Mouse (Mus musculus) embryonic facial prominence, embryonic 10.5 days (tissue): ENCODE measurements around the gene Dab1. TPM values are rescaled to one million over a fixed set of nuclear protein-coding genes. Genes with fewer than 3 reads are reported as not detected.
A peak's percentile ranks its signal among the peaks of the same experiment; 100 is the strongest.

Source experiments
- DNase-seq: peaks from one replicate; pipeline ENCODE4 v3.0.0-alpha.2; 2017; ENCODE audit warnings: low spot score
- H3K27ac ChIP-seq: fragments of 300-500 bp; sonication (generic); replicated peaks from 2 replicates; pipeline ENCODE4 v1.5.1; 2016; ENCODE audit warnings: mild to moderate bottlenecking
- H3K27me3 ChIP-seq: fragments of 300-500 bp; sonication (generic); replicated peaks from 2 replicates; pipeline ENCODE4 v1.6.1; 2016; ENCODE audit warnings: low read depth, mild to moderate bottlenecking; ENCODE audit not compliant: poor library complexity, severe bottlenecking
- H3K36me3 ChIP-seq: fragments of 300-500 bp; sonication (generic); replicated peaks from 2 replicates; pipeline ENCODE4 v1.6.1; 2016; ENCODE audit warnings: mild to moderate bottlenecking, moderate library complexity
- H3K4me1 ChIP-seq: fragments of 300-500 bp; sonication (generic); 2 replicates; pipeline ENCODE4 v1.6.1; 2016
- H3K4me3 ChIP-seq: fragments of 300-500 bp; sonication (generic); 2 replicates; pipeline ENCODE4 v1.5.1; 2016; ENCODE audit warnings: mild to moderate bottlenecking, moderate library complexity
- H3K9me3 ChIP-seq: fragments of 300-500 bp; sonication (generic); 2 replicates; pipeline ENCODE4 v1.6.1; 2016; ENCODE audit warnings: mild to moderate bottlenecking
- WGBS: fragments of 180-500 bp; shearing (Covaris S2); methylation state at CpG from one replicate; pipeline ENCODE4 v1.1.7; 2016; 5-methylcytosine and 5-hydroxymethylcytosine counted together
- polyA plus RNA-seq: library from polyadenylated mRNA; unstranded; fragments of >200 nt; fragmentation: Nextera tagmentation; extraction: Ambion mirVana; gene quantifications from 2 replicates; pipeline ENCODE4 v1.2.1, GENCODE M21; 2016

Gene Dab1
- polyA plus RNA-seq, 1 experiment from 2014 or later: 15.6 TPM

- Histone ChIP-seq H3K9me3 (no peaks in the 10 kb centered on the region), H3K27me3 (no peaks in the 10 kb centered on the region), H3K27ac (no peak overlapping the region), H3K4me1 (peaks cover 9% of the 10 kb centered on the region; the same call in 1 of the 2 replicates), H3K4me3 (no peak overlapping the region), H3K36me3 (no peaks in the 10 kb centered on the region)
- no peak for DNase-seq
- WGBS: 84% methylated on average over 5 of the region's 5 CpGs
These were observed 927.9 kb downstream of the Dab1 start for GRCm38 (mm10) chr4:104547091-104547490.

GRCm38 (mm10) chr4:104548287-104548686 lies 929.1 kb downstream of the Dab1 start:
- H3K27ac ChIP-seq: no peak overlapping the region
- H3K27me3 ChIP-seq: no peaks in the 10 kb centered on the region
- no peaks in the 10 kb centered on the region for H3K36me3 ChIP-seq
- H3K4me3 ChIP-seq: no peak overlapping the region
- peaks cover 10% of the 10 kb centered on the region; the same call in 1 of the 2 replicates for H3K4me1 ChIP-seq
- H3K9me3 ChIP-seq: no peaks in the 10 kb centered on the region
- WGBS: 88% methylated on average over 1 of the region's 1 CpGs
- no peak for DNase-seq

GRCm38 (mm10) chr4:104550581-104551205 lies 931.5 kb downstream of the Dab1 start:
- Histone ChIP-seq H3K9me3 (no peaks in the 10 kb centered on the region), H3K4me1 (peaks cover 21% of the 10 kb centered on the region), H3K27me3 (no peaks in the 10 kb centered on the region), H3K27ac (no peak overlapping the region), H3K4me3 (no peak overlapping the region), H3K36me3 (no peaks in the 10 kb centered on the region)
- WGBS: 62% methylated on average over 4 of the region's 4 CpGs
- no peak for DNase-seq

- Histone ChIP-seq H3K27ac (no peak overlapping the region), H3K9me3 (no peaks in the 10 kb centered on the region), H3K27me3 (no peaks in the 10 kb centered on the region), H3K4me3 (no peak overlapping the region), H3K36me3 (no peaks in the 10 kb centered on the region), H3K4me1 (peaks cover 29% of the 10 kb centered on the region)
- 91% methylated on average over 17 of the region's 17 CpGs for WGBS
- DNase-seq: no peak
These were observed 932.4 kb downstream of the Dab1 start for GRCm38 (mm10) chr4:104551390-104552070.

- H3K27ac ChIP-seq: no peak overlapping the region
These were observed 936.2 kb downstream of the Dab1 start for GRCm38 (mm10) chr4:104555408-104555807.

GRCm38 (mm10) chr4:104563512-104563911 lies 944.4 kb downstream of the Dab1 start:
- Histone ChIP-seq H3K4me1 (0 out of 2 replicates have a peak, but pooled peaks cover 5% of the 10 kb centered on the region), H3K27ac (no peak overlapping the region), H3K9me3 (no peaks in the 10 kb centered on the region), H3K27me3 (no peaks in the 10 kb centered on the region), H3K4me3 (no peak overlapping the region), H3K36me3 (no peaks in the 10 kb centered on the region)
- WGBS: 81% methylated on average over 5 of the region's 5 CpGs
- no peak for DNase-seq

More at GRCm38 (mm10) chr4:104555408-104555807, 936.2 kb downstream of the Dab1 start:
- WGBS: 53% methylated on average over 2 of the region's 2 CpGs
- peaks cover 24% of the 10 kb centered on the region for H3K4me1 ChIP-seq
- H3K9me3 ChIP-seq: no peaks in the 10 kb centered on the region
- no peak overlapping the region for H3K4me3 ChIP-seq
- no peaks in the 10 kb centered on the region for H3K27me3 ChIP-seq
- no peak for DNase-seq
- H3K36me3 ChIP-seq: no peaks in the 10 kb centered on the region

- Histone ChIP-seq H3K4me3 (no peak overlapping the region), H3K27ac (no peak overlapping the region), H3K36me3 (no peaks in the 10 kb centered on the region), H3K27me3 (0 out of 2 replicates have a peak, but pooled peaks cover 3% of the 10 kb centered on the region), H3K4me1 (no peaks in the 10 kb centered on the region), H3K9me3 (no peaks in the 10 kb centered on the region)
- DNase-seq: no peak
- WGBS: 76% methylated on average over 4 of the region's 4 CpGs
These were observed 951.4 kb downstream of the Dab1 start for GRCm38 (mm10) chr4:104570523-104570922.

GRCm38 (mm10) chr4:104572440-104572839 lies 953.3 kb downstream of the Dab1 start:
- 70% methylated on average over 8 of the region's 8 CpGs for WGBS
- no peak for DNase-seq
- 0 out of 2 replicates have a peak, but pooled peaks cover 3% of the 10 kb centered on the region for H3K27me3 ChIP-seq

GRCm38 (mm10) chr4:104573419-104573818 lies 954.3 kb downstream of the Dab1 start:
- no peak for DNase-seq
- Histone ChIP-seq H3K9me3 (no peaks in the 10 kb centered on the region), H3K36me3 (no peaks in the 10 kb centered on the region), H3K4me3 (no peak overlapping the region), H3K4me1 (no peaks in the 10 kb centered on the region), H3K27me3 (0 out of 2 replicates have a peak, but pooled peaks cover 3% of the 10 kb centered on the region), H3K27ac (no peak overlapping the region)
- 77% methylated on average over 7 of the region's 7 CpGs for WGBS

More at GRCm38 (mm10) chr4:104572440-104572839, 953.3 kb downstream of the Dab1 start:
- no peaks in the 10 kb centered on the region for H3K36me3 ChIP-seq
- H3K4me3 ChIP-seq: no peak overlapping the region
- H3K4me1 ChIP-seq: no peaks in the 10 kb centered on the region
- H3K9me3 ChIP-seq: no peaks in the 10 kb centered on the region
- no peak overlapping the region for H3K27ac ChIP-seq

GRCm38 (mm10) chr4:104578370-104578769 lies 959.2 kb downstream of the Dab1 start:
- WGBS: 73% methylated on average over 3 of the region's 3 CpGs

GRCm38 (mm10) chr4:104579946-104580544 lies 960.9 kb downstream of the Dab1 start:
- Histone ChIP-seq H3K4me3 (no peak overlapping the region), H3K36me3 (no peaks in the 10 kb centered on the region), H3K27ac (no peak overlapping the region), H3K27me3 (no peaks in the 10 kb centered on the region), H3K9me3 (no peaks in the 10 kb centered on the region), H3K4me1 (peaks cover 26% of the 10 kb centered on the region)
- no peak for DNase-seq
- WGBS: 84% methylated on average over 5 of the region's 5 CpGs

More at GRCm38 (mm10) chr4:104578370-104578769, 959.2 kb downstream of the Dab1 start:
- H3K9me3 ChIP-seq: no peaks in the 10 kb centered on the region
- no peak overlapping the region for H3K27ac ChIP-seq
- H3K4me1 ChIP-seq: peaks cover 23% of the 10 kb centered on the region
- H3K36me3 ChIP-seq: no peaks in the 10 kb centered on the region
- H3K27me3 ChIP-seq: no peaks in the 10 kb centered on the region
- no peak for DNase-seq
- H3K4me3 ChIP-seq: no peak overlapping the region

- Histone ChIP-seq H3K36me3 (no peaks in the 10 kb centered on the region), H3K9me3 (no peaks in the 10 kb centered on the region), H3K27ac (no peak overlapping the region), H3K4me3 (no peak overlapping the region), H3K27me3 (no peaks in the 10 kb centered on the region), H3K4me1 (peaks cover 26% of the 10 kb centered on the region)
- peak; percentile 41 for DNase-seq
- 33% methylated on average over 5 of the region's 5 CpGs for WGBS
These were observed 963.6 kb downstream of the Dab1 start for GRCm38 (mm10) chr4:104582726-104583125.
